Mouse (Mus musculus) lung, adult 2 months (tissue): ENCODE results near the gene Pou5f1. TPM values are rescaled to one million over a fixed set of nuclear protein-coding genes. Genes with fewer than 3 reads are reported as not detected.

Experiments
- DNase-seq: peaks from one replicate; pipeline ENCODE4 v3.0.0; 2022
- H3K4me1 ChIP-seq: fragments of 200-500 bp; 2 replicates; pipeline ENCODE4 v1.6.1; 2011; ENCODE audit warnings: low read length; ENCODE audit not compliant: control insufficient read depth, insufficient read depth
- H3K4me3 ChIP-seq: fragments of 200-500 bp; replicated peaks from 2 replicates; pipeline ENCODE3; 2011; ENCODE audit warnings: low read depth, mild to moderate bottlenecking, control low read depth, low read length; ENCODE audit errors: extremely low read depth
- CTCF ChIP-seq: fragments of 200-500 bp; IDR thresholded peaks from 2 replicates; pipeline ENCODE4 v1.5.1; 2011; ENCODE audit warnings: mild to moderate bottlenecking, low read length, control low read depth; ENCODE audit not compliant: insufficient read depth
- POLR2A ChIP-seq: fragments of 200-500 bp; IDR thresholded peaks from 2 replicates; pipeline ENCODE4 v1.6.1; 2011; ENCODE audit warnings: low read depth, mild to moderate bottlenecking, control low read depth, low read length, borderline replicate concordance; ENCODE audit errors: extremely low read depth
- WGBS: fragments of 180-500 bp; shearing (Covaris S2); methylation state at CpG from one replicate; pipeline ENCODE4 v1.1.7; 2018; 5-methylcytosine and 5-hydroxymethylcytosine counted together
- polyA plus RNA-seq: library from polyadenylated mRNA; depleted of rRNA; stranded (reverse); fragments of >200 nt; gene quantifications from 2 replicates; pipeline ENCODE4 v1.2.3, GENCODE M21; 2012

The Pou5f1 gene
- polyA plus RNA-seq, 1 experiment, result not detected

DNA sequence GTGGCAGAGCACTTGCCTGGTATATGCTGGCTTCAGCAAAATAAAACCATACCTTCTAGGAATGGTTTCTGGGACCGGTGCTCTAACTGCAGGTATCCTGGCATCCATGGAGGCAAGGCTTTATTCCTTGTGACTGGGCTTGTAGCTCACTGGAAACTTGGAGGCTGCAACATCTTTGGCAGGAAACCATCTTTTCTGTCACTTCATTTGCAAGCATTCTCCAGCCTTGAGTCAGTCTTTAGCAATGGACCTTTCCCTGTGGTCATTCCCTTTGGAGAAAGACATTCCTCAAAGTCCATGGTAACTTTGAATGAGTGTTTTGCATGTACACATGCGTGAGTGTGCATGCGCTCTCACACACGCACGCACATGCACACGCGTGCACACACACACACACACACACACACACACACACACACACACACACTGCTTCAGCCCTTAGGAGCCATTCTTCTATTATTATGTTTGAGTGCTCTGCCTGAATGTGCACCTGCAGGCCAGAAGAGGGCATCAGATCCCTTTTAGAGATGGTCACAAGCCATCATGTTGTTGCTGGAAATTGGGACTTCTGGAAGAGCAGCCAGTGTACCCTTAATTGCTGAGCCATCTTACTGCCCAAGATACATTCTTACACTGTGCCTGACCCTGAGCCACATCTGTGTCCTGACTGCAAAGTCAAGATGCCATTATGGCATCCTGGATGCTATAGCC lies 7.3 kb downstream of the Pou5f1 start:
- Histone ChIP-seq H3K4me1 (no peaks in the 10 kb centered on the region), H3K4me3 (no peak overlapping the region)
- 87% methylated on average over 7 of the region's 7 CpGs for WGBS
- no peak for TF ChIP-seq POLR2A
- TF ChIP-seq CTCF, result no peak
- DNase-seq, result no peak

GRCm38 (mm10) chr17:35513886-35514285 lies 8.1 kb downstream of the Pou5f1 start:
- no peaks in the 10 kb centered on the region for H3K4me1 ChIP-seq
- WGBS, result 18% methylated on average over 2 of the region's 2 CpGs
- peak; percentile 80 for DNase-seq

GRCm38 (mm10) chr17:35514756-35515155 lies 8.9 kb downstream of the Pou5f1 start:
- TF ChIP-seq CTCF (no peak), POLR2A (no peak)
- WGBS, result 72% methylated on average over 6 of the region's 6 CpGs
- H3K4me1 ChIP-seq, result no peaks in the 10 kb centered on the region
- no peak for DNase-seq
- H3K4me3 ChIP-seq, result no peak overlapping the region

More at GRCm38 (mm10) chr17:35513886-35514285, 8.1 kb downstream of the Pou5f1 start:
- no peak overlapping the region for H3K4me3 ChIP-seq
- peak; percentile 69 for TF ChIP-seq CTCF
- no peak for TF ChIP-seq POLR2A

- 7% methylated on average over 25 of the region's 25 CpGs for WGBS
- Histone ChIP-seq H3K4me3 (peak overlapping the region; percentile 68), H3K4me1 (no peaks in the 10 kb centered on the region)
- TF ChIP-seq CTCF (no peak), POLR2A (no peak)
- DNase-seq, result no peak
These were observed 10.3 kb downstream of the Pou5f1 start for GRCm38 (mm10) chr17:35515911-35516640.

GRCm38 (mm10) chr17:35516652-35517500 lies 11.1 kb downstream of the Pou5f1 start, which contains the start of the genes Tcf19 and Cchcr1:
Tcf19 (minus strand) TSS chr17:35516824.
Cchcr1 (plus strand) TSS chr17:35517100.
- no peaks in the 10 kb centered on the region for H3K4me1 ChIP-seq
- under 1% methylated on average over 67 of the region's 67 CpGs for WGBS
- no peak for TF ChIP-seq POLR2A
- TF ChIP-seq CTCF, result no peak
- peak; percentile 92 for DNase-seq
- H3K4me3 ChIP-seq, result peak within 1 kb of the TSS; percentile 80

DNA sequence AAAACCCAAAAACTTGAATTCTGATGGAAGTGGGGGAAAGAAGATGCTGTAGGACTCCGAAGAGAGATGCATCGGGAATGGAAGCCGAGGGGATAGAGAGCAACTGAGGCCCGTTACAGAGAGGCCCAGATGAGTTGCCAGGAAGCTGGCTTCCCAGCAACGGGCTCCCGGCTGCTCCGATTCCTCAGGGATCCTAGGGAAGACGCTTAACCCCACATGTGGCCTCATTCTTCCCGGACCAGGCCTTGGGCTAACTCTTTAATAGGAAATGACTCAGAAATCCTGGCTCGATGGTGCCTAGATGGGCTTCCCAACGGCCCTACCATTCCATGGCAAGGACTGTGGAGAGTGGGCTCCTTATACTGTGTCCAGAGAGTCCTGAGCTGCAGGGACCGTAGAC lies 11.7 kb downstream of the Pou5f1 start:
- H3K4me3 ChIP-seq, result no peak overlapping the region
- no peaks in the 10 kb centered on the region for H3K4me1 ChIP-seq
- peak; percentile 15 for DNase-seq
- 8% methylated on average over 12 of the region's 12 CpGs for whole genome bisulfite sequencing
- TF ChIP-seq POLR2A, result no peak
- no peak for TF ChIP-seq CTCF

DNA sequence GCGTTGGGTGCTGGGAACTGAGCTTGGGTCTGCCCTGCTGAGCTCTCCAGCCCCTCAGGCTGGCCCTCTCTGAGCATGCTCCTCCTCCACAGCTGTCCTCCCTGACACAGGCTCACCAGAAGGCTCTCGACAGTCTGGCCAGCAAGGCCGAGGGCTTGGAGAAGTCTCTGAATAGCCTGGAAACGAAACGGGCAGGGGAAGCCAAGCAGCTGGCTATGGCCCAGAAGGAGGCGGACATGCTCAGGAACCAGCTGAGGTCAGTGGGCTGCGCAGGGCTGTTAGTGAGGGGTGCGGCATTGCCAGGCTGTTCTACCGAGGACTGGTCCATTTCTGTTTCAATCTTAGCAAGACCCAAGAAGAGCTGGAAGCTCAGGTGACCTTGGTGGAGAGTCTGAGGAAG lies 18.5 kb downstream of the Pou5f1 start:
- WGBS, result 71% methylated on average over 9 of the region's 9 CpGs
- Histone ChIP-seq H3K4me3 (no peak overlapping the region), H3K4me1 (no peaks in the 10 kb centered on the region)
- TF ChIP-seq CTCF, result no peak
- TF ChIP-seq POLR2A, result no peak
- no peak for DNase-seq

- TF ChIP-seq POLR2A, result no peak
- no peak for TF ChIP-seq CTCF
- DNase-seq, result no peak
- Histone ChIP-seq H3K4me3 (no peak overlapping the region), H3K4me1 (no peaks in the 10 kb centered on the region)
- WGBS, result 67% methylated on average over 8 of the region's 8 CpGs
These were observed 20.8 kb downstream of the Pou5f1 start for GRCm38 (mm10) chr17:35526644-35527043.

- no peak for DNase-seq
- 9% methylated on average over 3 of the region's 3 CpGs for WGBS
- Histone ChIP-seq H3K4me1 (no peaks in the 10 kb centered on the region), H3K4me3 (no peak overlapping the region)
- TF ChIP-seq CTCF, result no peak
- TF ChIP-seq POLR2A, result no peak
These were observed 26.5 kb downstream of the Pou5f1 start for GRCm38 (mm10) chr17:35532360-35532759.
